Mouse (Mus musculus) liver, adult 2 months (tissue): Measurements from ENCODE around the gene Pcx. TPM values are rescaled to one million over a fixed set of nuclear protein-coding genes. Genes with fewer than 3 reads are reported as not detected.

Experiments used
- DNase-seq: peaks from one replicate; pipeline ENCODE4 v3.0.0-alpha.2; 2011; ENCODE audit warnings: low read depth, low spot score; ENCODE audit errors: extremely low read depth
- H3K27ac ChIP-seq: fragments of 200-500 bp; replicated peaks from 2 replicates; pipeline ENCODE4 v1.5.1; 2012; ENCODE audit warnings: low read depth, mild to moderate bottlenecking, control low read depth, inconsistent platforms, low read length; ENCODE audit not compliant: insufficient read depth
- H3K27me3 ChIP-seq: fragments of 200-500 bp; 2 replicates; pipeline ENCODE4 v1.6.1; 2012; ENCODE audit warnings: mild to moderate bottlenecking, moderate library complexity, low read length, inconsistent platforms; ENCODE audit not compliant: control insufficient read depth, insufficient read depth
- H3K36me3 ChIP-seq: fragments of 200-500 bp; 2 replicates; pipeline ENCODE4 v1.6.1; 2012; ENCODE audit warnings: low read length, inconsistent platforms; ENCODE audit not compliant: control insufficient read depth, insufficient read depth
- H3K4me1 ChIP-seq: fragments of 200-500 bp; 2 replicates; pipeline ENCODE4 v1.6.1; 2011; ENCODE audit warnings: low read length; ENCODE audit not compliant: control insufficient read depth, insufficient read depth
- H3K4me3 ChIP-seq: fragments of 200-500 bp; 2 replicates; pipeline ENCODE4 v1.5.1; 2011; ENCODE audit warnings: low read depth, mild to moderate bottlenecking, control low read depth, low read length, moderate library complexity; ENCODE audit not compliant: insufficient read depth
- H3K79me2 ChIP-seq: fragments of 200-500 bp; 2 replicates; pipeline ENCODE4 v1.6.1; 2012; ENCODE audit warnings: inconsistent platforms, mild to moderate bottlenecking, low read length, moderate library complexity; ENCODE audit not compliant: control insufficient read depth, insufficient read depth
- H3K9ac ChIP-seq: fragments of 200-500 bp; 2 replicates; pipeline ENCODE4 v1.6.1; 2012; ENCODE audit warnings: low read depth, mild to moderate bottlenecking, control low read depth, inconsistent platforms, low read length
- CTCF ChIP-seq: fragments of 200-500 bp; IDR thresholded peaks from 2 replicates; pipeline ENCODE4 v1.5.1; 2011; ENCODE audit warnings: low read depth, low read length, control low read depth
- POLR2A ChIP-seq: fragments of 200-500 bp; IDR thresholded peaks from 2 replicates; pipeline ENCODE4 v1.6.1; 2011; ENCODE audit warnings: low read length, control low read depth; ENCODE audit not compliant: insufficient read depth; ENCODE audit errors: extremely low read depth
- WGBS: fragments of 180-500 bp; shearing (Covaris S2); methylation state at CpG from one replicate; pipeline ENCODE4 v1.1.7; 2018; 5-methylcytosine and 5-hydroxymethylcytosine counted together
- polyA plus RNA-seq: library from polyadenylated mRNA; depleted of rRNA; stranded (reverse); fragments of >200 nt; gene quantifications from 2 replicates; pipeline ENCODE4 v1.2.3, GENCODE M21; 2012; rRNA removed
- total RNA-seq: library from RNA; depleted of rRNA; stranded (reverse); fragments of >200 nt; gene quantifications from 2 replicates; pipeline ENCODE4 v1.2.3, GENCODE M21; 2014; rRNA removed

Gene Pcx
- total and polyA plus RNA-seq, 2 experiments: 237 to 269 TPM

GRCm38 (mm10) chr19:4646917-4647492 is 136.7 kb downstream of the Pcx start:
- Histone ChIP-seq H3K4me3 (no peak overlapping the region), H3K79me2 (no peaks in the 10 kb centered on the region)
- WGBS: 87% methylated on average over 11 of the region's 11 CpGs

DNA sequence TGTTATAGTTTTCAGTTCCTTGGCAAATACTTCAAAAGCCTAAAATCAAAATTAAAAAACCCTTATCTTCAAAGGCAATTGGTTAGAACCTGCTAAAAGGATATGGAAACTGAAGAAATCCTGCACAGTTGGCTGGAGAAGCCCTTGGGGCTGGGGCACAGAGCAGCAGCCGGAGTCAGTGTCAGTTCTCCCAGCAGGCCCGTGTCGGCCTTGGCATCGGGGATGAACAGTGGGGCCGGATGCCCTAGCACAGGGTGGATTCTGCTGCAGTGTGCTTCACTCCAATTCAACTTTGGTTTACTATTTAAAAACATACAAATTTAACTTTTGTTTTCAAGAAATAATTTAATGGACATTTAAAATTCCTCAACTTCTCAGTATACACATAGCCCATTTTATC is 147.9 kb downstream of the Pcx start:
- DNase-seq: no peak
- WGBS: 93% methylated on average over 5 of the region's 5 CpGs
- H3K9ac ChIP-seq: no peak overlapping the region
- H3K36me3 ChIP-seq: no peaks in the 10 kb centered on the region
- TF ChIP-seq POLR2A: no peak
- no peak for TF ChIP-seq CTCF
- H3K4me1 ChIP-seq: no peaks in the 10 kb centered on the region
- H3K27ac ChIP-seq: no peak overlapping the region
- no peaks in the 10 kb centered on the region for H3K27me3 ChIP-seq
- H3K79me2 ChIP-seq: no peaks in the 10 kb centered on the region
- H3K4me3 ChIP-seq: no peak overlapping the region

More at GRCm38 (mm10) chr19:4646917-4647492, 136.7 kb downstream of the Pcx start:
- Histone ChIP-seq H3K27me3 (no peaks in the 10 kb centered on the region), H3K27ac (no peak overlapping the region), H3K36me3 (no peaks in the 10 kb centered on the region), H3K9ac (no peak overlapping the region), H3K4me1 (peaks cover 8% of the 10 kb centered on the region)
- DNase-seq: no peak
- TF ChIP-seq CTCF: no peak
- TF ChIP-seq POLR2A: no peak

DNA sequence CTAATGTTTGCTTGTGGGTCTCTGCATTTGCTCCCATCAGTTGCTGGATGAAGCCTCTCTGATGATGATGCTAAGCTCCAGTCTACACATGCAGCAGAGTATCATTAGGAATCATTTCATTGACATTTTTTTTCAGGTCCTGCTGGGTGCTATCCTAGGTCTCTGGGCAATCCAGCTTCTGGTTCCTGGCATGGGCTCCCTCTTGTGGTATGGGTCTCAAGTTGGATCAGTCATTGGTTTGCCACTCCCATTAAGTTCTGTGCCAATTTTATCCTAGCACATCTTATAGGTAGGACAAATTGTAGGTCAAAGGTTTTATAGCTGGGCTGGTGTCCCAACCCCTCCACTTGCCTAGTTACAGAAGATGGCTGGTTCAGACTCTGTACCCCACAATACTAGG is 156.5 kb downstream of the Pcx start:
- no peak overlapping the region for H3K9ac ChIP-seq
- TF ChIP-seq CTCF (peak; percentile 9; the same call in 1 of the 2 replicates), POLR2A (no peak)

GRCm38 (mm10) chr19:4670776-4671175 is 160.5 kb downstream of the Pcx start:
- 81% methylated on average over 4 of the region's 4 CpGs for WGBS
- Histone ChIP-seq H3K27ac (no peak overlapping the region), H3K4me3 (no peak overlapping the region), H3K36me3 (no peaks in the 10 kb centered on the region), H3K79me2 (no peaks in the 10 kb centered on the region), H3K9ac (no peak overlapping the region), H3K27me3 (no peaks in the 10 kb centered on the region), H3K4me1 (no peaks in the 10 kb centered on the region)
- TF ChIP-seq CTCF: no peak
- TF ChIP-seq POLR2A: no peak
- no peak for DNase-seq

More for the DNA sequence above, 156.5 kb downstream of the Pcx start:
- no peak for DNase-seq
- Histone ChIP-seq H3K79me2 (no peaks in the 10 kb centered on the region), H3K36me3 (no peaks in the 10 kb centered on the region), H3K4me3 (no peak overlapping the region), H3K27ac (no peak overlapping the region), H3K4me1 (no peaks in the 10 kb centered on the region), H3K27me3 (no peaks in the 10 kb centered on the region)

Other genes starting within 250 kb of the Pcx start
- gene Ssh3, start 241.3 kb upstream of the Pcx start, total RNA-seq: 11.5 and 12.1 TPM in 2 replicates
- gene Ssh3, start 241.3 kb upstream of the Pcx start, polyA plus RNA-seq: 15.3 and 29.2 TPM in 2 replicates
- gene Ankrd13d, start 227.3 kb upstream of the Pcx start, total RNA-seq: 0.40 and 0.46 TPM in 2 replicates
- 0.27 and 0.60 TPM in 2 replicates for gene Ankrd13d, start 227.3 kb upstream of the Pcx start, polyA plus RNA-seq
- gene Grk2, start 204.2 kb upstream of the Pcx start, total RNA-seq: 11.3 and 16.4 TPM in 2 replicates
- gene Grk2, start 204.2 kb upstream of the Pcx start, polyA plus RNA-seq: 23.4 and 30.3 TPM in 2 replicates
- gene Kdm2a, start 112.2 kb upstream of the Pcx start, total RNA-seq: 29.6 and 32.7 TPM in 2 replicates
- 39.5 and 52.6 TPM in 2 replicates for gene Kdm2a, start 112.2 kb upstream of the Pcx start, polyA plus RNA-seq
- gene Rhod, start 71.0 kb upstream of the Pcx start, total RNA-seq: 23.9 and 33.7 TPM in 2 replicates
- 34.9 and 39.6 TPM in 2 replicates for gene Rhod, start 71.0 kb upstream of the Pcx start, polyA plus RNA-seq
- 0.27 and 0.28 TPM in 2 replicates for gene Syt12, start 33.0 kb upstream of the Pcx start, total RNA-seq
- 0.47 and 0.91 TPM in 2 replicates for gene Syt12, start 33.0 kb upstream of the Pcx start, polyA plus RNA-seq
- gene 2010003K11Rik, start 11.9 kb upstream of the Pcx start, total RNA-seq: 6.3 and 6.6 TPM in 2 replicates
- 5.4 and 7.5 TPM in 2 replicates for gene 2010003K11Rik, start 11.9 kb upstream of the Pcx start, polyA plus RNA-seq
- gene Lrfn4, start 105.2 kb downstream of the Pcx start, total RNA-seq: 0.13 and 0.18 TPM in 2 replicates
- 0.27 and 0.35 TPM in 2 replicates for gene Lrfn4, start 105.2 kb downstream of the Pcx start, polyA plus RNA-seq
- gene Rce1, start 115.2 kb downstream of the Pcx start, total RNA-seq: 14.8 and 15.7 TPM in 2 replicates
- 31.0 and 44.9 TPM in 2 replicates for gene Rce1, start 115.2 kb downstream of the Pcx start, polyA plus RNA-seq
- gene Gm960, start 188.2 kb downstream of the Pcx start, total RNA-seq: 0.09 and 0.40 TPM in 2 replicates
- 0.34 and 0.61 TPM in 2 replicates for gene Gm960, start 188.2 kb downstream of the Pcx start, polyA plus RNA-seq
- gene Sptbn2, start 200.7 kb downstream of the Pcx start, total RNA-seq: 36.7 and 41.3 TPM in 2 replicates
- 11.7 and 12.9 TPM in 2 replicates for gene Sptbn2, start 200.7 kb downstream of the Pcx start, polyA plus RNA-seq
- 19.9 and 20.3 TPM in 2 replicates for gene Rbm4b, start 246.0 kb downstream of the Pcx start, total RNA-seq
- gene Rbm4b, start 246.0 kb downstream of the Pcx start, polyA plus RNA-seq: 6.8 and 7.9 TPM in 2 replicates